Mouse (Mus musculus) neural tube, embryonic 11.5 days (tissue): ENCODE measurements around the gene Tead1. TPM values are rescaled to one million over a fixed set of nuclear protein-coding genes. Genes with fewer than 3 reads are reported as not detected.

Experiments
- ATAC-seq: fragments of 200-750 bp; cut with Nextera tagmentation; 2 replicates; pipeline ENCODE4 v1.8.0; 2017; ENCODE audit warnings: moderate number of reproducible peaks, mild to moderate bottlenecking, moderate TSS enrichment, moderate library complexity; ENCODE audit not compliant: insufficient read depth, low FRiP score, low TSS enrichment
- DNase-seq: peaks from one replicate; pipeline ENCODE4 v3.0.0-alpha.2; 2015; ENCODE audit warnings: low spot score
- H3K27ac ChIP-seq: fragments of 300-500 bp; sonication (generic); 2 replicates; pipeline ENCODE4 v1.5.1; 2014; ENCODE audit warnings: low read depth, mild to moderate bottlenecking, low read length
- H3K27me3 ChIP-seq: fragments of 300-500 bp; sonication (generic); 2 replicates; pipeline ENCODE4 v1.6.1; 2014; ENCODE audit warnings: mild to moderate bottlenecking, low read length, mixed read lengths; ENCODE audit not compliant: control insufficient read depth, insufficient read depth
- H3K36me3 ChIP-seq: fragments of 300-500 bp; sonication (generic); 2 replicates; pipeline ENCODE4 v1.6.1; 2014; ENCODE audit warnings: mild to moderate bottlenecking, low read length, moderate library complexity, mixed read lengths; ENCODE audit not compliant: control insufficient read depth, insufficient read depth
- H3K4me1 ChIP-seq: fragments of 300-500 bp; sonication (generic); 2 replicates; pipeline ENCODE4 v1.6.1; 2014; ENCODE audit warnings: low read length, mixed read lengths; ENCODE audit not compliant: control insufficient read depth, insufficient read depth
- H3K4me2 ChIP-seq: fragments of 300-500 bp; sonication (generic); 2 replicates; pipeline ENCODE4 v1.6.1; 2014; ENCODE audit warnings: low read depth, mild to moderate bottlenecking, moderate library complexity
- H3K4me3 ChIP-seq: fragments of 300-500 bp; sonication (generic); 2 replicates; pipeline ENCODE4 v1.5.1; 2014; ENCODE audit warnings: low read depth, low read length
- H3K9ac ChIP-seq: fragments of 300-500 bp; sonication (generic); 2 replicates; pipeline ENCODE4 v1.6.1; 2014; ENCODE audit warnings: mild to moderate bottlenecking, low read length
- H3K9me3 ChIP-seq: fragments of 300-500 bp; sonication (generic); 2 replicates; pipeline ENCODE4 v1.6.1; 2016; ENCODE audit warnings: low read length; ENCODE audit not compliant: control insufficient read depth
- WGBS: fragments of 180-500 bp; shearing (Covaris S2); extraction: QIAGEN DNeasy Blood & Tissue Kit; methylation state at CpG from one replicate; pipeline ENCODE4 v1.1.7; 2014; 5-methylcytosine and 5-hydroxymethylcytosine counted together
- polyA plus RNA-seq: library from polyadenylated mRNA; unstranded; fragments of >200 nt; fragmentation: Nextera tagmentation; extraction: Ambion mirVana; gene quantifications from 2 replicates; pipeline ENCODE4 v1.2.1, GENCODE M21; 2014

Tead1 gene
- polyA plus RNA-seq, 1 experiment from 2014 or later: 13.2 TPM

DNA sequence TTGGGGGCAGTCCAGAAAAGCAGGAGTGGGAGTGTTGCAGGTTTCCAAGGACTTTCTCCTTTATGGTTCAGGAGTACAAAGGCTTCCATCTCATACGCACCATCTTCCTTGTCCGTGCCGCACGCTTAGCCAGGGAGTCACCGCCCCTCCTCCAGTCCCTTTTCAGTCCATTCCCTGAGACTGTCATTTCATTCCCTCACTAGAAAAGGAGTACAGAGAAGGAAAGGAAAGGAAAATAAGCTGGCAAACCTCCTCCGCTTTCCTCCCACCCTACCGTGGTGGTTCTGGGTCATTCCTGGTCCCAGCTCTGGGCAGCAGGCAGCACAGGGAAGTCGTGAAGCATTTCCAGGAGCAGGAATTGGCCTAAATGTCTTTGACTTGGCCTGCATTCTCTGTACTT lies 52.5 kb downstream of the Tead1 start:
- Histone ChIP-seq H3K36me3 (no peaks in the 10 kb centered on the region), H3K27me3 (no peaks in the 10 kb centered on the region), H3K4me3 (no peak overlapping the region), H3K27ac (no peak overlapping the region), H3K4me2 (no peak overlapping the region), H3K4me1 (0 out of 2 replicates have a peak, but pooled peaks cover 6% of the 10 kb centered on the region), H3K9me3 (no peaks in the 10 kb centered on the region), H3K9ac (no peak overlapping the region)
- 85% methylated on average over 8 of the region's 8 CpGs for WGBS
- no peak for DNase-seq
- no peak for ATAC-seq

- H3K27ac ChIP-seq: no peak overlapping the region
- ATAC-seq (no peak), DNase-seq (no peak)
- H3K4me2 ChIP-seq: no peak overlapping the region
- 77% methylated on average over 6 of the region's 6 CpGs for WGBS
- H3K27me3 ChIP-seq: no peaks in the 10 kb centered on the region
- H3K9me3 ChIP-seq: no peaks in the 10 kb centered on the region
- no peak overlapping the region for H3K9ac ChIP-seq
- H3K4me3 ChIP-seq: no peak overlapping the region
- H3K4me1 ChIP-seq: peaks cover 35% of the 10 kb centered on the region
- H3K36me3 ChIP-seq: no peaks in the 10 kb centered on the region
Observed at GRCm38 (mm10) chr7:112739174-112739573, 60.1 kb downstream of the Tead1 start.

- Histone ChIP-seq H3K27me3 (no peaks in the 10 kb centered on the region), H3K9me3 (no peaks in the 10 kb centered on the region), H3K4me3 (no peak overlapping the region), H3K4me1 (peaks cover 38% of the 10 kb centered on the region), H3K27ac (0 out of 2 replicates have a peak overlapping the region, but pooled peaks have one; percentile 10), H3K36me3 (no peaks in the 10 kb centered on the region), H3K4me2 (no peak overlapping the region), H3K9ac (no peak overlapping the region)
- 20% methylated on average over 12 of the region's 12 CpGs for WGBS
- no peak for ATAC-seq
- DNase-seq: peak; percentile 55
Observed at GRCm38 (mm10) chr7:112741790-112742189, 62.7 kb downstream of the Tead1 start.

DNA sequence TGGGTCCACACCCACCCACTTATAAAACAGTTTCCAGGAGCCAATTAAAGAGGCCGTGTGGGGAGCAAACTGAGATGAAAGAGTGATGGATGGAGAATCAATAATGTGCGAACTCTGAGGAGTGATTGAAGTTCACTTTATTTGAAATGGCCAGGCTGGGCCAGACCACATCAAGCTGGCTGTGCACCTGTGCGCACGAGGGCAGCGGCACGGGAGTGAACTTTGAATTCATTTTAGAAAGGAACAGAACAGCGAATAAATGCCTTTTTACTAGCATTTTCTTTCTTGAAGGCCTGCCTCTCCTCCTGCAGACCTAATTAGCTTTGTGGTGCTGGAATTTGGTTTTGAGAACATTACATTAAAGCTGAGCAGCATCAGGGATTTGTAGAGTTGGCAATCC lies 63.9 kb downstream of the Tead1 start:
- H3K9ac ChIP-seq: no peak overlapping the region
- no peak for ATAC-seq
- H3K36me3 ChIP-seq: no peaks in the 10 kb centered on the region
- H3K27ac ChIP-seq: peak overlapping the region; percentile 56; the same call in 1 of the 2 replicates
- H3K4me1 ChIP-seq: peaks cover 38% of the 10 kb centered on the region
- DNase-seq: no peak
- no peaks in the 10 kb centered on the region for H3K27me3 ChIP-seq
- 14% methylated on average over 7 of the region's 7 CpGs for WGBS
- H3K4me3 ChIP-seq: no peak overlapping the region
- H3K4me2 ChIP-seq: no peak overlapping the region
- no peaks in the 10 kb centered on the region for H3K9me3 ChIP-seq

- H3K4me2 ChIP-seq: peak overlapping the region; percentile 22; the same call in 1 of the 2 replicates
- DNase-seq (peak; percentile 78), ATAC-seq (peak; percentile 67; the same call in 1 of the 2 replicates)
- H3K36me3 ChIP-seq: no peaks in the 10 kb centered on the region
- H3K27ac ChIP-seq: peak overlapping the region; percentile 56; the same call in 1 of the 2 replicates
- 2% methylated on average over 11 of the region's 11 CpGs for WGBS
- peak overlapping the region; percentile 35 for H3K9ac ChIP-seq
- H3K9me3 ChIP-seq: no peaks in the 10 kb centered on the region
- no peak overlapping the region for H3K4me3 ChIP-seq
- peaks cover 38% of the 10 kb centered on the region for H3K4me1 ChIP-seq
- H3K27me3 ChIP-seq: no peaks in the 10 kb centered on the region
Observed at GRCm38 (mm10) chr7:112743621-112744395, 64.7 kb downstream of the Tead1 start.

DNA sequence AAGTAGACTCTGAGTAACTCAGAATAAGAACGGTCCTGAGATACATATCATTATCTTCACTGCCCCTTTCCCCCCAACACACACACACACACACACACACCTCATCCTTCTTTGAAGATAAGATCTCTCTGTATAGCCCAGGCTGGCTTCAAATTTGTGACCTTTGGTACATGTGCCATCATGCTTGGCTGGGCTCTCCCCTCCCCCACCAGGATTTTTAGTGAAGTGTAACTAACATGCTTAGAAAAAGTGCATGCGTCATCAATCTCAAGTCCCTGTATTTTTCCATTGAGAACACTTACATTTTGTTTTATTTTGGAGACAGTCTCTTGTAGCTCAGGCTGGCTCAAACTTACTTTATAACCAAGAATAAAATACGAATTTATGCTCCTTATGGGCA lies 68.1 kb downstream of the Tead1 start:
- no peaks in the 10 kb centered on the region for H3K27me3 ChIP-seq
- H3K4me1 ChIP-seq: peaks cover 21% of the 10 kb centered on the region
- no peak for DNase-seq
- ATAC-seq: no peak
- H3K9ac ChIP-seq: no peak overlapping the region
- no peaks in the 10 kb centered on the region for H3K9me3 ChIP-seq
- H3K36me3 ChIP-seq: no peaks in the 10 kb centered on the region
- H3K4me3 ChIP-seq: no peak overlapping the region
- H3K27ac ChIP-seq: no peak overlapping the region
- H3K4me2 ChIP-seq: no peak overlapping the region
- 78% methylated on average over 3 of the region's 3 CpGs for WGBS

- Histone ChIP-seq H3K9me3 (no peaks in the 10 kb centered on the region), H3K36me3 (no peaks in the 10 kb centered on the region), H3K4me2 (no peak overlapping the region), H3K4me3 (no peak overlapping the region), H3K27ac (no peak overlapping the region), H3K9ac (no peak overlapping the region), H3K27me3 (no peaks in the 10 kb centered on the region), H3K4me1 (peaks cover 15% of the 10 kb centered on the region)
- no peak for DNase-seq
- 85% methylated on average over 3 of the region's 3 CpGs for WGBS
- no peak for ATAC-seq
Observed at GRCm38 (mm10) chr7:112747836-112748235, 68.7 kb downstream of the Tead1 start.

GRCm38 (mm10) chr7:112748327-112748726 lies 69.2 kb downstream of the Tead1 start:
- no peak for DNase-seq
- Histone ChIP-seq H3K27ac (no peak overlapping the region), H3K27me3 (no peaks in the 10 kb centered on the region), H3K9ac (no peak overlapping the region), H3K36me3 (no peaks in the 10 kb centered on the region), H3K4me1 (peaks cover 11% of the 10 kb centered on the region), H3K9me3 (no peaks in the 10 kb centered on the region), H3K4me2 (no peak overlapping the region), H3K4me3 (no peak overlapping the region)
- no peak for ATAC-seq
- WGBS: 89% methylated on average over 4 of the region's 4 CpGs

GRCm38 (mm10) chr7:112750101-112750500 lies 71.0 kb downstream of the Tead1 start:
- no peak overlapping the region for H3K4me2 ChIP-seq
- no peak overlapping the region for H3K27ac ChIP-seq
- DNase-seq (no peak), ATAC-seq (no peak)
- H3K9me3 ChIP-seq: no peaks in the 10 kb centered on the region
- no peaks in the 10 kb centered on the region for H3K27me3 ChIP-seq
- no peak overlapping the region for H3K4me3 ChIP-seq
- H3K9ac ChIP-seq: no peak overlapping the region
- WGBS: 89% methylated on average over 9 of the region's 9 CpGs
- H3K4me1 ChIP-seq: no peaks in the 10 kb centered on the region; the same call in 1 of the 2 replicates
- H3K36me3 ChIP-seq: no peaks in the 10 kb centered on the region
